Mouse (Mus musculus) lung, postnatal 0 days (tissue): ENCODE data around the gene Mlf1.

Source experiments
- CTCF ChIP-seq: IDR thresholded peaks from 2 replicates; pipeline ENCODE4 v1.5.1; 2016; ENCODE audit warnings: antibody characterized with exemption, mild to moderate bottlenecking
- EP300 ChIP-seq: IDR thresholded peaks from 2 replicates; pipeline ENCODE4 v1.6.1; 2016; ENCODE audit warnings: antibody characterized with exemption, mild to moderate bottlenecking, control low read depth

GRCm38 (mm10) chr3:67352763-67353149 is 21.1 kb upstream of the Mlf1 start:
- TF ChIP-seq CTCF (no peak), EP300 (no peak)
